Mouse (Mus musculus) urinary bladder, postnatal 10 days (tissue): ENCODE results near the gene Micall2.

Experiments
- DNase-seq: peaks from one replicate; pipeline ENCODE4 v3.0.0; 2022; ENCODE audit warnings: low spot score

Gene Micall2

GRCm38 (mm10) chr5:139681832-139682630 lies 54.1 kb downstream of the Micall2 start:
- no peak for DNase-seq

- DNase-seq, result no peak
Measured at GRCm38 (mm10) chr5:139675707-139675967, 60.5 kb downstream of the Micall2 start.

GRCm38 (mm10) chr5:139674940-139675706 lies 61.0 kb downstream of the Micall2 start:
- DNase-seq, result no peak

- DNase-seq, result no peak
Measured at GRCm38 (mm10) chr5:139669380-139669779, 66.8 kb downstream of the Micall2 start.

GRCm38 (mm10) chr5:139668494-139668893 lies 67.6 kb downstream of the Micall2 start:
- no peak for DNase-seq

- no peak for DNase-seq
Measured at GRCm38 (mm10) chr5:139666496-139666895, 69.6 kb downstream of the Micall2 start.

- no peak for DNase-seq
Measured at GRCm38 (mm10) chr5:139665375-139665774, 70.8 kb downstream of the Micall2 start.

GRCm38 (mm10) chr5:139661713-139662112 lies 74.4 kb downstream of the Micall2 start:
- DNase-seq, result no peak

- DNase-seq, result no peak
Measured at GRCm38 (mm10) chr5:139659307-139659706, 76.8 kb downstream of the Micall2 start.

GRCm38 (mm10) chr5:139658865-139659264 lies 77.3 kb downstream of the Micall2 start:
- no peak for DNase-seq

GRCm38 (mm10) chr5:139657959-139658602 lies 78.1 kb downstream of the Micall2 start:
- DNase-seq, result no peak
